Mouse (Mus musculus): ENCODE results near the gene Adamts2. TPM values are rescaled to one million over a fixed set of nuclear protein-coding genes. Genes with fewer than 3 reads are reported as not detected.

Adamts2 gene
- polyA plus RNA-seq, 1 experiment: 2.9 TPM

DNA sequence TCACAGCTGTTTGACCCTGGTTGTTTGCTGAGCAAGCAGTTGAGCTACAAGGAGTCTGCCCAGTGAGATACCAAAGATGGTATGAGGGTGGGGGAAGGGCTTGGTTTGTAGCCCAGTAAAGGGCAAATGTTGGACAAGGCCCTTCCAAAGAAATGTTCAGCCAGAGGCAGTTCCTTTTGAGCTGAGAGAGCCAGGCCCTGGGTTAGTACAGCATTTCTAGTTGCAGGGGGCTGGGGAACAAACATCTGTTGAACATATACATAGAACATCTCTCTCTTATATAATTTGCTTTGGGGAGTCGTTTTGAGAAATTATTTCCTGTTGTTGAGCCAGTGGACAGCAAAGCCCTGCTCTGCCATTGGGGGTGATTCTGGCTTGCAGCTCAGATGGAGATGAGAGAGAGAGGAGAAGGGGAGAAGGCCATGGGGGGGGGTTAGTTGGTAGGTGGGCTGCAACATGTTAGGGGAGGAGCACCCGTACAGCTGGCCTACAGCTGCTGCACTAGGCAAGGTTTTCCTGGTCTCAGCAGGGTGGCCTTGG is 33.2 kb downstream of the Adamts2 start:
- H3K36me3 ChIP-seq (ENCODE audit: control insufficient read depth, insufficient read depth): no peaks in the 10 kb centered on the region
- no peak overlapping the region for H3ac ChIP-seq (ENCODE audit: control insufficient read depth, insufficient read length, low read depth)
- H3K27me3 ChIP-seq (ENCODE audit: control insufficient read depth, insufficient read depth, insufficient read length): no peaks in the 10 kb centered on the region
- H3K79me3 ChIP-seq (ENCODE audit: low read depth): no peaks in the 10 kb centered on the region
- TF ChIP-seq MYOD1 (IDR thresholded peaks at IDR 0.05; ENCODE audit: control insufficient read depth, insufficient read length, low read depth) (no peak), MAX (IDR thresholded peaks at IDR 0.05) (no peak)
- no peak overlapping the region for H3K4me3 ChIP-seq (ENCODE audit: insufficient read depth, poor library complexity, severe bottlenecking)
- no peaks in the 10 kb centered on the region for H3K79me2 ChIP-seq (ENCODE audit: control insufficient read depth, insufficient read depth)

DNA sequence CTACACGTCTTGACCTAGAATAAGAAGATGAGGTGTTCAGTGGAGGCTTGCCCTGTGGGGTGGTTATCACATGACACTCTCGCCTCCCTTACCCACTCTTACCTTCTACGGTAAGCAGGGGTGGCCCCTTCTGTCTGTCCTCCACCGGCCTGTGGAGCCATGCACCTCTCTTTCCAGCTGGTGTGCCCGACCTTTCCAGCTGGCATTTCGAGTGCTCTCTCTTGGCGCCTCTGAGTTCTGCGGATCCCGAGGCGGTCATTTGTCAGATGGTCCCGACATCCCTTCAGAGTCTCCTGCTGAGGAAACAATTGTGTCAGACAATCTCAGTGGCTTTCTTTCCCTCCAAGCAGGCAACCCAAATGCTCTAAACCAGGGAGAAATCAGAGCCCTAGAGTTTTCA is 35.1 kb downstream of the Adamts2 start:
- no peak overlapping the region for H3ac ChIP-seq (ENCODE audit: control insufficient read depth, insufficient read length, low read depth)
- H3K79me3 ChIP-seq (ENCODE audit: low read depth): no peaks in the 10 kb centered on the region
- no peaks in the 10 kb centered on the region for H3K27me3 ChIP-seq (ENCODE audit: control insufficient read depth, insufficient read depth, insufficient read length)
- TF ChIP-seq CTCF (IDR thresholded peaks at IDR 0.05; ENCODE audit: control insufficient read depth, insufficient read depth, insufficient read length) (no peak), USF1 (IDR thresholded peaks at IDR 0.05; ENCODE audit: low read depth) (no peak), MYOD1 (IDR thresholded peaks at IDR 0.05; ENCODE audit: control insufficient read depth, insufficient read length, low read depth) (no peak), FOSL1 (IDR thresholded peaks at IDR 0.05; ENCODE audit: insufficient read depth, low read length, poor library complexity, severe bottlenecking) (no peak), CEBPB (IDR thresholded peaks at IDR 0.05; ENCODE audit: low read depth) (no peak)
- H3K4me3 ChIP-seq (ENCODE audit: insufficient read depth, poor library complexity, severe bottlenecking): no peak overlapping the region
- no peaks in the 10 kb centered on the region for H3K36me3 ChIP-seq (ENCODE audit: control insufficient read depth, insufficient read depth)
- no peaks in the 10 kb centered on the region for H3K79me2 ChIP-seq (ENCODE audit: control insufficient read depth, insufficient read depth)

DNA sequence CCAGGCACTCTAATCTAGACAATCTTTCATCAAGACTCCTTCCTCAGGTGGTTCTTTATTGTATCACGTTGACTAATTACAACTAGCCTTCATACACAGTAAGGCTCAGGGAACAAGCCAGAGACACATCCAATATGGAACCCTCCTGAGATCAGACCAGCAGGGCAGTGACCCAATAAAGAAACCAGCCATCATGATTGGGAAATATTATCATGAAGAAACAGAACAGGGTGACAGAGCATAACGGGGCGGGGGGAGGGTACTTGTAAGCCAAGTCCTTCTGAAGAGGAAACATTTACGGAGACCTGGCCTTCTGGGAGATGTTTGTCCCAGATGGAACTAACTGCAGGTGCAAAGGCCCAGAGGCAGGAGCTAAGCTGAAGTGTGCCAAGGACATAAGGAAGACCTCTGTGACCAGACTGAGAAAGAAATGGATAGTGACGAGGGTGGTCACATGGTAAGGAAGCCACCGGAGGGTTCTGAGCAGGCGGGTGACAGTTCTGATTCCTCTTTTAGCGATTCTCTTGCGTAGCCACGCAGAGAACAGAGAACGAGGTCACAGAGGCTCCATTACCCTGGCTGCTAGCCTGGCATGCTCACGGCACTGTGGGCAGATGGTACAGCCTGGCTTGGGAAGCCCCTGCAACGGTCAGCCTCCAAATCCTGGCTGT is 36.4 kb downstream of the Adamts2 start:
- Histone ChIP-seq H3K36me3 (ENCODE audit: control insufficient read depth, insufficient read depth) (no peaks in the 10 kb centered on the region), H3ac (ENCODE audit: control insufficient read depth, insufficient read length, low read depth) (no peak overlapping the region), H3K27me3 (ENCODE audit: control insufficient read depth, insufficient read depth, insufficient read length) (no peaks in the 10 kb centered on the region), H3K79me2 (ENCODE audit: control insufficient read depth, insufficient read depth) (no peaks in the 10 kb centered on the region), H3K4me3 (ENCODE audit: insufficient read depth, poor library complexity, severe bottlenecking) (no peak overlapping the region), H3K79me3 (ENCODE audit: low read depth) (no peaks in the 10 kb centered on the region)
- TF ChIP-seq MAX (IDR thresholded peaks at IDR 0.05) (no peak), MYOG (IDR thresholded peaks at IDR 0.05; ENCODE audit: control insufficient read depth, extremely low read depth, insufficient read length) (no peak), MYOD1 (IDR thresholded peaks at IDR 0.05; ENCODE audit: control insufficient read depth, insufficient read length, low read depth) (no peak), FOSL1 (IDR thresholded peaks at IDR 0.05; ENCODE audit: insufficient read depth, low read length, poor library complexity, severe bottlenecking) (no peak), USF1 (IDR thresholded peaks at IDR 0.05; ENCODE audit: low read depth) (no peak), CEBPB (IDR thresholded peaks at IDR 0.05; ENCODE audit: low read depth) (no peak), CTCF (IDR thresholded peaks at IDR 0.05; ENCODE audit: control insufficient read depth, insufficient read depth, insufficient read length) (no peak)

DNA sequence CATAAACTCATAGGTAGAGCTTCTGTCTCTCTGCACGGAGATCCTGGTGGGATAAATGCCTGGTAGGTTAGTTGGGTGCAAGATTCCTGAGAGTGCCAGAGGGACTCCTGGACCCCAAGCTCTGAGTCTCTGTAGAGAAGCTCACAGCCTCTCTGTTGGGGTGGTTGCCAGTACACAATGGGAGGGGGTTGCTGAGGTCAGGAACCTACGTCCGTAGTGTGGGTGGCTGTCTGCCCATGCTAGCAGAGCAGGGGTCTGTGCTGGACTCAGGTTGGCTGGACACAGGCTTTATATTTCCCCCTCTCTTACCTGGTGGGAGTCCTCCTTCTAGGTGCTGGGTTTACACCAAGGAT is 37.0 kb downstream of the Adamts2 start:
- Histone ChIP-seq H3ac (ENCODE audit: control insufficient read depth, insufficient read length, low read depth) (no peak overlapping the region), H3K79me2 (ENCODE audit: control insufficient read depth, insufficient read depth) (no peaks in the 10 kb centered on the region)
- TF ChIP-seq CEBPB (IDR thresholded peaks at IDR 0.05; ENCODE audit: low read depth) (no peak), CTCF (IDR thresholded peaks at IDR 0.05; ENCODE audit: control insufficient read depth, insufficient read depth, insufficient read length) (no peak), MYOG (IDR thresholded peaks at IDR 0.05; ENCODE audit: control insufficient read depth, extremely low read depth, insufficient read length) (no peak), USF1 (IDR thresholded peaks at IDR 0.05; ENCODE audit: low read depth) (no peak), MAX (IDR thresholded peaks at IDR 0.05) (no peak), MYOD1 (IDR thresholded peaks at IDR 0.05; ENCODE audit: control insufficient read depth, insufficient read length, low read depth) (no peak), FOSL1 (IDR thresholded peaks at IDR 0.05; ENCODE audit: insufficient read depth, low read length, poor library complexity, severe bottlenecking) (no peak)

DNA sequence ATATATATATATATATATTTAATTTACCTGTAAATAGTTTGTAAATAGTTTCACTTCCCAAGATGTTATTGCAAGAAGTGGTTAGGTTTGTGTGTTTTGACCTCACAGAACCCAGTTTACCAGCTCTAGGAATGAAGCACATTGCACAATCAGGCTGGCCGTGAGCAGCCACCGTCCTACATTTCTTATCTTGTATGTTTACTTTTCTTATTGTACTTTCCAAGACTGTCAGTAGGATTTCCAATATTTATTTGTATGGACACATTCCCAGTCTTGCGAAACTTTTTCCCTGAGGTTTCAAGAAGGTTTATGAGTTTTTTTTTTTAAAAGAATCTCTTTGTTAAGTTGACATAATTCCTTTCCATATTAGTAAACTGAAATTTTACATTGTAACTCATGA is 40.7 kb downstream of the Adamts2 start:
- Histone ChIP-seq H3K79me2 (ENCODE audit: control insufficient read depth, insufficient read depth) (no peaks in the 10 kb centered on the region), H3K79me3 (ENCODE audit: low read depth) (no peaks in the 10 kb centered on the region), H3K36me3 (ENCODE audit: control insufficient read depth, insufficient read depth) (no peaks in the 10 kb centered on the region), H3K4me3 (ENCODE audit: insufficient read depth, poor library complexity, severe bottlenecking) (no peak overlapping the region), H3K27me3 (ENCODE audit: control insufficient read depth, insufficient read depth, insufficient read length) (no peaks in the 10 kb centered on the region), H3ac (ENCODE audit: control insufficient read depth, insufficient read length, low read depth) (no peak overlapping the region)
- TF ChIP-seq CEBPB (IDR thresholded peaks at IDR 0.05; ENCODE audit: low read depth): peak; percentile 86
- TF ChIP-seq FOSL1 (IDR thresholded peaks at IDR 0.05; ENCODE audit: insufficient read depth, low read length, poor library complexity, severe bottlenecking): no peak

More for the DNA sequence above, 37.0 kb downstream of the Adamts2 start:
- Histone ChIP-seq H3K27me3 (ENCODE audit: control insufficient read depth, insufficient read depth, insufficient read length) (no peaks in the 10 kb centered on the region), H3K36me3 (ENCODE audit: control insufficient read depth, insufficient read depth) (no peaks in the 10 kb centered on the region), H3K79me3 (ENCODE audit: low read depth) (no peaks in the 10 kb centered on the region), H3K4me3 (ENCODE audit: insufficient read depth, poor library complexity, severe bottlenecking) (no peak overlapping the region)

DNA sequence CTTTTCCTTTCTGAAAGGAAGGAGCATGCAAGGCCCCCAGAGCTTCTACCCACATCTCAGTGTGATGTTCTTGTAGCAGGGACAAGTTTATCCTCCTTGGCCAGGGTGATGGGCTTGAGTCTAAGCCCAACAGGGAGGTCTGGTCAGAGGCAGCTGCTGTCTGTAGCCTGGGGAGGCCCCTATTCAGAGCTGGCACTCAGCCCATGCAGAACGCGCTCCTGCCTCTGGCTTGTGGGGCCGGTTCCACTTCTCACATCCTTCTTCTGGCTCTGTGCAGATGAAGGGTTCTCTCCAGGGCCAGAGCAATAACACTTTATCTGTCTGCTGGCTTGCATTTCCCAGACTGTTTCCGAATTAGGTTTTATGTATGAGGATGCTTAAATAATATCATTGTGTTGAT is 44.3 kb downstream of the Adamts2 start:
- H3ac ChIP-seq (ENCODE audit: control insufficient read depth, insufficient read length, low read depth): no peak overlapping the region
- H3K27me3 ChIP-seq (ENCODE audit: control insufficient read depth, insufficient read depth, insufficient read length): no peaks in the 10 kb centered on the region
- H3K36me3 ChIP-seq (ENCODE audit: control insufficient read depth, insufficient read depth): no peaks in the 10 kb centered on the region
- TF ChIP-seq USF1 (IDR thresholded peaks at IDR 0.05; ENCODE audit: low read depth) (no peak), MYOG (IDR thresholded peaks at IDR 0.05; ENCODE audit: control insufficient read depth, extremely low read depth, insufficient read length) (no peak), MAX (IDR thresholded peaks at IDR 0.05) (no peak), CTCF (IDR thresholded peaks at IDR 0.05; ENCODE audit: control insufficient read depth, insufficient read depth, insufficient read length) (no peak), MYOD1 (IDR thresholded peaks at IDR 0.05; ENCODE audit: control insufficient read depth, insufficient read length, low read depth) (no peak), CEBPB (IDR thresholded peaks at IDR 0.05; ENCODE audit: low read depth) (no peak), FOSL1 (IDR thresholded peaks at IDR 0.05; ENCODE audit: insufficient read depth, low read length, poor library complexity, severe bottlenecking) (no peak)
- no peaks in the 10 kb centered on the region for H3K79me2 ChIP-seq (ENCODE audit: control insufficient read depth, insufficient read depth)
- H3K4me3 ChIP-seq (ENCODE audit: insufficient read depth, poor library complexity, severe bottlenecking): no peak overlapping the region
- no peaks in the 10 kb centered on the region for H3K79me3 ChIP-seq (ENCODE audit: low read depth)

All from C2C12 (cell line).